Mouse (Mus musculus): Measurements from ENCODE around the gene Arhgap10.

DNA sequence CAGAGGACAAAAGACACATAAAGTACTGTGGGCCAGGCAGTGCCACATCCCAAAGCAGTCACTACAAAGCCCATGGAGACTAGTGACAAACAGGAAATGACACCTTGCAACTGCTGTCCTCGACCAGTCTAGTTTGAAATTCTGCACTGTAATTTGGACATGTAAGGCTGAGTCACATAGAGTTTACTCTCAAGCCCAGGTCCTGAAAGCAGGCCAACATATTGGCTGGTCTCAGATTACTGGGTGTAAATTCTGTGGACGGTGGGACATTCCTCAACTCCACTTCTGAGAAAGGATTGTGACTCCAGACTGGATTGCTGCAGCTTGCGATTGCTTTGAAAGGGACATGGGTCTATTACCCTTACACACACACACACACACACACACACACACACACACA is 229.7 kb downstream of the Arhgap10 start:
- TF ChIP-seq CTCF (IDR thresholded peaks at IDR 0.05; ENCODE audit: low read depth, low read length) = no peak
- no peak for TF ChIP-seq POLR2A (IDR thresholded peaks at IDR 0.05; ENCODE audit: borderline replicate concordance, low read depth, low read length)
